Mouse (Mus musculus): ENCODE measurements around the gene Abcc8.
"Not testable (repeated sequence)": the region's sequence is repeated elsewhere in the genome, so short reads cannot be mapped to it uniquely, and the experiment has no call there.

Abcc8 gene

GRCm38 (mm10) chr7:46179431-46180275, at the start of gene Abcc8:
Gene Abcc8 (minus strand): TSS chr7:46180033.
- DNase-seq: no peak

GRCm38 (mm10) chr7:46226936-46227335, 47.1 kb upstream of the Abcc8 start:
- DNase-seq: no peak

- peak; percentile 40 for DNase-seq
Measured at GRCm38 (mm10) chr7:46226253-46226652, 46.4 kb upstream of the Abcc8 start.

GRCm38 (mm10) chr7:46220591-46221129, 40.8 kb upstream of the Abcc8 start:
- no peak for DNase-seq

GRCm38 (mm10) chr7:46218415-46218814, 38.6 kb upstream of the Abcc8 start:
- DNase-seq: peak; percentile 18

GRCm38 (mm10) chr7:46216481-46216880, 36.6 kb upstream of the Abcc8 start:
- no peak for DNase-seq

GRCm38 (mm10) chr7:46210276-46210675, 30.4 kb upstream of the Abcc8 start:
- no peak for DNase-seq

- no peak for DNase-seq
Measured at GRCm38 (mm10) chr7:46208131-46208530, 28.3 kb upstream of the Abcc8 start.

- no peak for DNase-seq
Measured at GRCm38 (mm10) chr7:46204775-46205174, 24.9 kb upstream of the Abcc8 start.

- peak; percentile 63 for DNase-seq
Measured at GRCm38 (mm10) chr7:46204046-46204471, 24.2 kb upstream of the Abcc8 start.

GRCm38 (mm10) chr7:46201649-46202048, 21.8 kb upstream of the Abcc8 start:
- no peak for DNase-seq

- peak; percentile 12 for DNase-seq
Measured at GRCm38 (mm10) chr7:46200021-46200420, 20.2 kb upstream of the Abcc8 start.

GRCm38 (mm10) chr7:46195356-46195755, 15.5 kb upstream of the Abcc8 start:
- DNase-seq: no peak

GRCm38 (mm10) chr7:46184232-46184631, 4.4 kb upstream of the Abcc8 start:
- DNase-seq: no peak

GRCm38 (mm10) chr7:46181590-46181989, 1.8 kb upstream of the Abcc8 start:
- peak; percentile 42 for DNase-seq

GRCm38 (mm10) chr7:46168980-46169379, 10.9 kb downstream of the Abcc8 start:
- DNase-seq: not testable (repeated sequence)

GRCm38 (mm10) chr7:46168402-46168801, 11.4 kb downstream of the Abcc8 start:
- no peak for DNase-seq

- DNase-seq: no peak
Measured at GRCm38 (mm10) chr7:46167901-46168300, 11.9 kb downstream of the Abcc8 start.

- no peak for DNase-seq
Measured at GRCm38 (mm10) chr7:46165876-46166275, 14.0 kb downstream of the Abcc8 start.

GRCm38 (mm10) chr7:46162731-46163130, 17.1 kb downstream of the Abcc8 start:
- no peak for DNase-seq

GRCm38 (mm10) chr7:46162132-46162727, 17.6 kb downstream of the Abcc8 start:
- no peak for DNase-seq

- DNase-seq: no peak
Measured at GRCm38 (mm10) chr7:46161615-46162014, 18.2 kb downstream of the Abcc8 start.

GRCm38 (mm10) chr7:46157746-46158145, 22.1 kb downstream of the Abcc8 start:
- DNase-seq: no peak
